Mouse (Mus musculus): ENCODE data around the gene Proz. TPM values are rescaled to one million over a fixed set of nuclear protein-coding genes. Genes with fewer than 3 reads are reported as not detected.

The Proz gene
- polyA plus RNA-seq (2015; fragmentation: Nextera tagmentation; extraction: Ambion mirVana): 5.6 and 6.8 TPM in 2 replicates

DNA sequence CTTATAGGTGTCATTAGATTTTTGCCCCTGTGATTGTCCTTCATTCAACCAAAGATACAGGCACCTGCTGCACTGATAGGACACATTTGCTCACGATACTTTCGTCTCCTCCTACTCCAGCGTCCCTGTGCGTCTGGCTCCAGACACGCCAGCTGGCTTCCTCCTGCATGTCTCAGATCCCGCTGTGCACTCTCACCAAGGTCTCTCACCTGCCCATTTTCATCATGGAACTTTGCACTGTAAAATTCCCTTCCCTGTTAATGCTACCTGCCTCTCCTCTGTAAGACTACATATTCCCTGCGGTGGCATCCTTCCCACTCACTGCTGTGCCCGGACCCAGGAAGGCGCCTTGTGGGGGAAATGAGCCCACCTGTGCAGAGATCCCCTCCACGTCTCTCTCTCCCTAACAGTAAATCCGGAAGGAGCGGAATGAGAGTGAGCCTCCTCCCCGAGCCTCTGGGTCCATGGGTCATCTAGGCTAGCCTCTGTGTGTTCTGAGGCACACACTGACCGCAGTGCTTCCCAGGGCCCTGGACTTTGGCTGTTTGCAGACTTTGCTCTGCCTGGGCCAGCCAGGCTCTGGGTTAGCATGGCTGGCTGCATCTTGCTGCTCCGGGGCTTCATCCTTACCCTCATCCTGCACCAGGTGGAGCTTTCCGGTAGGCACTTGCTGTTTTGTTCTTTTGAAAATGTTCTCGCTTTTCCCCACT, at the start of gene Proz:
TSS of gene Proz (plus strand) at position 474 of the 710 bp plus-strand sequence.
- H3K4me2 ChIP-seq (replicated peaks): peak within 1 kb of the TSS; percentile 23; the same call in 1 of the 2 replicates
- 62% methylated on average over 17 of the region's 17 CpGs for WGBS
- no peaks in the 10 kb centered on the region for H3K9me3 ChIP-seq
- H3K27me3 ChIP-seq (replicated peaks): no peaks in the 10 kb centered on the region
- H3K36me3 ChIP-seq: no peaks in the 10 kb centered on the region
- peak within 1 kb of the TSS; percentile 69; the same call in 1 of the 2 replicates for H3K27ac ChIP-seq
- no peak within 1 kb of the TSS for H3K4me3 ChIP-seq (replicated peaks)
- H3K4me1 ChIP-seq (replicated peaks): no peaks in the 10 kb centered on the region
- no peak within 1 kb of the TSS for H3K9ac ChIP-seq
- ATAC-seq: peak; percentile 92

DNA sequence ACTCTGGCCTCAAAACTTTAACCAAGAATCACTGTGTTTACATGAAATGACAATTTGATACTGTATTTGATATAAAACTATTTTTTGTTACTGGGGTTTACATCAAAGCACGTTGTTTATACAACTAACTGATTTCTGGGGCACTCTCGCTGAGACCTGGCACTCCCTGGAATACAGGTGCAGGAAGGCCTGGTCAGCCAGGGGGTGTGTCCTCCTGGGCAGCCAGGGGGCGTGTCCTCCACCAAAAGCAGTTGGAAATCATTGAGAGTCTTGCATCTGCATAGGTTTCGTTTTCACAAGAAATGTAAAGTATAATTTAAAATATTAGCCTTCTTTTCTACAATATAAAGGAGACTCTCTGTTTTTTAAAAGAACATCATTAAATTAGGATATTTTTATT, 41.2 kb upstream of the Proz start:
- 40% methylated on average over 4 of the region's 4 CpGs for WGBS
- no peak overlapping the region for H3K9ac ChIP-seq
- no peaks in the 10 kb centered on the region for H3K9me3 ChIP-seq
- ATAC-seq: no peak
- H3K4me3 ChIP-seq (replicated peaks): no peak overlapping the region
- no peak overlapping the region for H3K4me2 ChIP-seq (replicated peaks)
- H3K4me1 ChIP-seq (replicated peaks): no peaks in the 10 kb centered on the region
- H3K36me3 ChIP-seq: no peaks in the 10 kb centered on the region
- H3K27me3 ChIP-seq (replicated peaks): no peaks in the 10 kb centered on the region
- no peak overlapping the region for H3K27ac ChIP-seq

DNA sequence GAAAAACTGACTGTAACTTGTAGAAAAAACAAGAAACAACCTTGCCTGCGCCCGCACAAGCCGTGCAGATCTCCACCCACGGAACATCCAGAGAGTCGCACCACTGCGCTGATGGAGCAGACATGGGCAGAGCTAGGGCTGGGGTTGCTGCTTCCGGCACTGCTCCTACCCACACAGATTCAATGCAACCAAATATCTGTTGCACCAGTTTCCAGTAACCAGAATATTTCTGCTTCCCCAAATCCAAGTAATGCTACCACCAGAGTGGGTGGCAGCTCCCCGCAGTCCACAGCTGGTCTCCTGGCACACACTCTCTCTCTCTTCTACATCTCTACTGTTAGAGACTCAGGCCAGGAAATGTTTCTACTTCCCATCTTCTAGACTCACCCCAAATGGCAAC, 38.9 kb upstream of the Proz start:
- 94% methylated on average over 8 of the region's 8 CpGs for WGBS
- no peaks in the 10 kb centered on the region for H3K9me3 ChIP-seq
- H3K27ac ChIP-seq: no peak overlapping the region
- H3K4me3 ChIP-seq (replicated peaks): no peak overlapping the region
- no peak overlapping the region for H3K9ac ChIP-seq
- H3K36me3 ChIP-seq: no peaks in the 10 kb centered on the region
- no peaks in the 10 kb centered on the region for H3K4me1 ChIP-seq (replicated peaks)
- no peak overlapping the region for H3K4me2 ChIP-seq (replicated peaks)
- ATAC-seq: no peak
- H3K27me3 ChIP-seq (replicated peaks): no peaks in the 10 kb centered on the region

DNA sequence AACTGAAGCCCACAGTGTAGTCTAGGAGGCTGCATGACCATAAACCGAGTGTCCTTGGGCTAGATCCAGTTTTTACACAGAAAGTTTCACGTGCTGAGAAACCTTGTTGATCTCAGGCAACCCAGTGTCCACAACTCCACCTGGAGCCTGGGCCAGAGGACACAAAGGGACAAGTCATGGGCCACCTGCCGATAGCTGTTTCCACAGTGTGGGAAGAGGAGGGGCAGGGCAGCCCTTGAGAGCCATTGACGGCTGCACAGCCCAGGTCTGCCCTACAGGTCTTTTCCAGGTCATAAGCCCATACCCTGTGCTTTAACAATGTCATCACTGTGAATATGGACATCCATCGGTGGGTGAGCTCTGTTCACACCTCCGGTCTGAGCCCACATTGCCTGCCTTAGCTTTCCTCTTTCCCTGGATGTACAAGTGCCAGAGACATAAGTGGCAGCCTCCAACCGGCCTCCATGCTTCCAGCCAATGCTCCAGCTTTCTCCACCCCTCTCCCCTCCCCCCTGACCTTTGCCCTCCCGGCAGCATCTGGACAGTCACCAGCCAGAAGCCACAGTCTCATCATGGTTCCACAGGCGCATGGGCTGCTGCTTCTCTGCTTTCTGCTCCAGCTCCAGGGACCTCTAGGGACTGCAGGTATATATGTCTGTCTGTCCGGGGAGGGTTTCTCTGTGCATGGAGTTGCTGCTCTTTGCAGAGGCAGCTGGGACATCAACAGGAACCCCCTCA, 35.1 kb upstream of the Proz start, which contains the start of gene F7:
TSS of gene F7 (plus strand) at position 548 of the 738 bp plus-strand sequence.
- Histone ChIP-seq H3K4me1 (replicated peaks) (no peaks in the 10 kb centered on the region), H3K9ac (no peak within 1 kb of the TSS), H3K27me3 (replicated peaks) (no peaks in the 10 kb centered on the region), H3K4me2 (replicated peaks) (no peak within 1 kb of the TSS), H3K9me3 (no peaks in the 10 kb centered on the region), H3K27ac (no peak within 1 kb of the TSS), H3K4me3 (replicated peaks) (no peak within 1 kb of the TSS), H3K36me3 (no peaks in the 10 kb centered on the region)
- no peak for ATAC-seq
- WGBS: 62% methylated on average over 10 of the region's 10 CpGs

DNA sequence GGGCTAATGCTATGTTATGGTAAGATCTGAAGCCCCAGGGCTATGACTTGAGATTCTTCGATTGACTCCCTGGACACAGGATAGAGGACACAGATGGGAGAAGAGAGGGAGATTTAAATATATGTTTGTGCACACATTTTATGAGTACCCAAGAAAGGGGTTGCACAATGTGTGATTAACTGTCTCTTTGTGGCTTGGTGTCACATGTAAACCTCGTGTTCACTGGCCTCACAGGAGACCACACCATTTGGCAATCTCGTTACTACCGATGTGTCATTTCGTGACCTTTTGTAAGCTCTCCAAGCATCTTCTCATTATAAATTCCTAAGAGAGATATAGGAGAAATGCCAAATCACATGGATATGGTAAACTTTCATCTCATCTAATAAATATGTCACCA, 33.1 kb upstream of the Proz start:
- no peak overlapping the region for H3K4me2 ChIP-seq (replicated peaks)
- 78% methylated on average over 5 of the region's 5 CpGs for WGBS
- no peaks in the 10 kb centered on the region for H3K4me1 ChIP-seq (replicated peaks)

DNA sequence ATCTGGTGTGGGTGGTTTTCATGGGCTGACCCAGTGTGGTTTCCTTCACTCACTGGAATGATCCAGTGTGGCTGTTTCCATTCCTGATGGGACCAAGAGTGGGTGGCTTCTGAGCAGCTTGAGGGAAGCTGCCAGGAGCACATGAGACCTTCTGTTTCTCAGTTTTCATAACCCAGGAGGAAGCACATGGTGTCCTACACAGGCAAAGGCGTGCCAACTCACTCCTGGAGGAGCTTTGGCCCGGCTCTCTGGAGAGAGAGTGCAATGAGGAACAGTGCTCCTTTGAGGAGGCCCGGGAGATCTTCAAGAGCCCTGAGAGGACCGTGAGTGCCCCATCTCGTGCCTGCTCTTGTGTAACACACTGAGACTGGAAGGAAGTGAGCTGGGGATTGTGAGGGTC, 32.2 kb upstream of the Proz start:
- Histone ChIP-seq H3K36me3 (no peaks in the 10 kb centered on the region), H3K27ac (no peak overlapping the region), H3K4me3 (replicated peaks) (no peak overlapping the region), H3K9me3 (no peaks in the 10 kb centered on the region), H3K27me3 (replicated peaks) (no peaks in the 10 kb centered on the region), H3K9ac (no peak overlapping the region), H3K4me1 (replicated peaks) (no peaks in the 10 kb centered on the region), H3K4me2 (replicated peaks) (no peak overlapping the region)
- no peak for ATAC-seq
- WGBS: 77% methylated on average over 5 of the region's 5 CpGs

More for the DNA sequence above, 33.1 kb upstream of the Proz start:
- Histone ChIP-seq H3K9ac (no peak overlapping the region), H3K36me3 (no peaks in the 10 kb centered on the region), H3K27ac (no peak overlapping the region), H3K4me3 (replicated peaks) (no peak overlapping the region), H3K27me3 (replicated peaks) (no peaks in the 10 kb centered on the region), H3K9me3 (no peaks in the 10 kb centered on the region)
- no peak for ATAC-seq

DNA sequence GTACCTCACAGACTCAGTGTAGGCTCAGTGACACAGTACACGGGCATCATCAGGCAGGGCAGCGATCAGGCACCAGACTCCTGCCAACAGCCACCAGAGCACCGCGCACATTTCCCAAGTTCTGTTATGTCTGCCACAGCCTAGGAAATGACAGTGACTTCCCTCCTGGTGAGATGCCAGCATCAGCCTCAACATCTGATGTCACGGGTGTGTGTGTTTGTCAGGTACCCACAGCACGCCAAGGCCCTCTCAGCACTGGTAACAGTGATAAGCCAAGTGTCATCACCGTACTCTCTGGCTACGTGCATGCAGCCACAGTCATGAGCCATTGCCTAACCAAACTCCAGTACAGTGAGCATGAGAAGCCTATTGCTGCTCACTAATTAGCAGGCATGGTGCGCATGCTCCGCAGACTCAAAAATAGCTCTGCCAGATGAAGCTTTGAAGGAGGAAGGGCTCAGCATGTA, 24.3 kb upstream of the Proz start:
- no peaks in the 10 kb centered on the region for H3K36me3 ChIP-seq
- 0 out of 2 replicates have a peak, but pooled peaks cover 3% of the 10 kb centered on the region for H3K4me1 ChIP-seq (replicated peaks)
- no peak for ATAC-seq
- no peaks in the 10 kb centered on the region for H3K27me3 ChIP-seq (replicated peaks)
- 94% methylated on average over 10 of the region's 10 CpGs for WGBS
- no peak overlapping the region for H3K4me3 ChIP-seq (replicated peaks)
- H3K9ac ChIP-seq: no peak overlapping the region
- H3K27ac ChIP-seq: no peak overlapping the region
- H3K9me3 ChIP-seq: no peaks in the 10 kb centered on the region
- H3K4me2 ChIP-seq (replicated peaks): no peak overlapping the region

DNA sequence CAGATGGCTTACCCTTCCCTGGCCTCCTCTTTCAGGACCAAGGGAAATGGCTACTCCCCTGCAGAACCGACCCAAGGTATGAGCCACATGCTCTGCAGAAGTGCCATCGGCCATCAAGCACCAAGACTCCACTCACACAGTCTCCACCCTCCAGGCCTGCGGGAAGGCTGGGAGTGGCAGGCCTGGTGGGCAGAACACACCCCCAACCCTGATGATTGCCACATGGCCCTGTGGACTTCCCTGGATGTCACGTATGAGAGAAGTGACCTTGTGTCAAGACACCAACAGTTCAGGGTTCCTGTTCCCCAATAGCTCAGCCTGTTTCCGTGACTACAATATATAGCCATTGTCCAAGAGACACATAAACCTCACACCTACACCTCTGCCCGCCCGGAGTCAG, 23.7 kb upstream of the Proz start, which contains the start of gene F10:
TSS of gene F10 (plus strand) at position 294 of the 400 bp plus-strand sequence.
- Histone ChIP-seq H3K4me2 (replicated peaks) (no peak within 1 kb of the TSS), H3K9me3 (no peaks in the 10 kb centered on the region), H3K27ac (no peak within 1 kb of the TSS), H3K27me3 (replicated peaks) (no peaks in the 10 kb centered on the region), H3K36me3 (no peaks in the 10 kb centered on the region), H3K9ac (no peak within 1 kb of the TSS), H3K4me1 (replicated peaks) (0 out of 2 replicates have a peak, but pooled peaks cover 3% of the 10 kb centered on the region), H3K4me3 (replicated peaks) (no peak within 1 kb of the TSS)
- WGBS: 61% methylated on average over 7 of the region's 7 CpGs
- peak; percentile 55 for ATAC-seq

DNA sequence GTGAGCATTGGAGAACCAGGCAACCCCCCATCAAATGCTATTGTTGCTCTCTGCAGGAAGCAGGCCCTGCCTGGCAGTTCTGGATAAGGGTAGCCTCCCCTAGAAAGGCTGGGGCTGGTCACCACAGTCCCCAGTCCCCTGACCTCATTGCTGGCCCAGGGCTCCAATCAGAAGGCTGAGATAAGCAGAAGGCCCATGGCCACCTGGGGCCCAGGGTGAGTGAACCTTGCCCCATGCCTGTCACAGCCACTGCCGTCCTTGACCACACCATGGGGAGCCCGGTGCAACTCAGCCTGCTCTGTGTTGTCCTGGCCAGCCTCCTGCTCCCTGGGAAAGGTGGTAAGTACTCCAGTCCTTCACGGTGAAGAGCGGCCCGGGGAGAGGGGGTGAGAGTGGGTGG, 23.1 kb upstream of the Proz start:
- ATAC-seq: peak; percentile 80
- Histone ChIP-seq H3K27me3 (replicated peaks) (no peaks in the 10 kb centered on the region), H3K4me3 (replicated peaks) (no peak overlapping the region), H3K4me2 (replicated peaks) (no peak overlapping the region), H3K9me3 (no peaks in the 10 kb centered on the region), H3K36me3 (no peaks in the 10 kb centered on the region), H3K4me1 (replicated peaks) (0 out of 2 replicates have a peak, but pooled peaks cover 3% of the 10 kb centered on the region), H3K27ac (no peak overlapping the region), H3K9ac (no peak overlapping the region)
- 25% methylated on average over 5 of the region's 5 CpGs for WGBS

DNA sequence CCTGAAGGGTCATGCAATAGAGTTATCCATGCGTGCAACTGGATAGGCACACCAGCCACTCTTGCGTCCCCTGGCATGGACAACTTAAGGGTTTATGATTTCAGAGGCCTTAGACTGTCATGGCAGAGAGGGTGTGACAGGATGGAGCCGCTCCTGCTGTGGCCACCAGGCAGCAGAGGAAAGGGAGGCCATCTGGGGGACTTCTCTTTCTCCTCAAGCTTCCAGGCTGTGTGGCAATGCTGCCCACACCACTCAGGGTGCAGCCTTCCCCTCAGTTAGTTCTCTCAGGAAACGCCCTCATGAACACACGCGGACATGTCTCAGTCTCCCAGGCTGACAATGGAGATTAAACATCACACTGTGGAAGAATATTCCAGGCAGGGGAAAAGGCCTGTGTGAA, 21.7 kb upstream of the Proz start:
- WGBS: 83% methylated on average over 6 of the region's 6 CpGs
- H3K27ac ChIP-seq: no peak overlapping the region
- 0 out of 2 replicates have a peak, but pooled peaks cover 3% of the 10 kb centered on the region for H3K4me1 ChIP-seq (replicated peaks)
- H3K9ac ChIP-seq: no peak overlapping the region
- H3K36me3 ChIP-seq: no peaks in the 10 kb centered on the region
- H3K4me3 ChIP-seq (replicated peaks): no peak overlapping the region
- H3K4me2 ChIP-seq (replicated peaks): no peak overlapping the region
- H3K27me3 ChIP-seq (replicated peaks): no peaks in the 10 kb centered on the region
- no peaks in the 10 kb centered on the region for H3K9me3 ChIP-seq
- no peak for ATAC-seq

DNA sequence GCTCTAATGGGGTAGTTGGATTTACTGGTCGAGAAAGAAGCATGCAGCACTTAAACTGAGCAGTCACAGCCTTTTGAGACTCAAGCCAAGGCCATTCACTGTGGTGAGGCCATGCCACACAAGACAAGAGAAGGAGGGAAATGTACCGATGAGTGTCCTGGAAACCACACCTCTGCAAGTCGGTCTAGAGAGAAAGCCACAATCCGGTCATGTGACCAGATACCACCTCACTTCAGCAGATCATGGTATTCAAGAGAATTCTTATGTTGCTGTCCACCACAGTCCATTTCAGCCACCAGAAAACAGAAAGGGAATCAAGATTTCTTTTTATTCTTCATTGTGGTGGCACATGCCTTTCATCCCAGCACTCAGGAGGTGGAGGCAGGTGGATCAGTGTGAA, 19.3 kb upstream of the Proz start:
- H3K27me3 ChIP-seq (replicated peaks): no peaks in the 10 kb centered on the region
- no peaks in the 10 kb centered on the region for H3K36me3 ChIP-seq
- no peaks in the 10 kb centered on the region for H3K9me3 ChIP-seq
- no peak overlapping the region for H3K27ac ChIP-seq
- 0 out of 2 replicates have a peak, but pooled peaks cover 3% of the 10 kb centered on the region for H3K4me1 ChIP-seq (replicated peaks)
- 81% methylated on average over 4 of the region's 4 CpGs for WGBS
- H3K4me3 ChIP-seq (replicated peaks): no peak overlapping the region
- H3K4me2 ChIP-seq (replicated peaks): no peak overlapping the region
- ATAC-seq: no peak
- H3K9ac ChIP-seq: no peak overlapping the region

DNA sequence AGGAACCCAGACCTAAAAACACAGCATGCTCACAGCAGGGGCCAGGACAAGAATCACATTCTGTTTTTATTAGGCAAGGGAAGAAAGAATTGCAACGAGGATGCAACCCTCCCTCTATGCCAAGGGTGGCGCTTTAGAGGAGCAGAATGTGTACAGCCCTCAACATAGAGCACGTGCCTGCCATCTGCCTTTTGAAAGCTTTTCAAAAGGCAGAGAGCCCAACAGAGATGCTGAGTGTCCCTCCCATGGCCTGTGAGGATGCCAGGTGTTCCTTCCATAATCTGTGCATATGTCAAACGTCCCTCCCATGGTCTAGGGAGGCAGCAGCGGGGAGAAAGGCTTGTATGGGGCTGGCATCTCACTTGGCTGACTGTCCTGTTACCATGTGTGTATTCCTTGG, 13.1 kb upstream of the Proz start:
- no peaks in the 10 kb centered on the region for H3K36me3 ChIP-seq
- no peak overlapping the region for H3K4me2 ChIP-seq (replicated peaks)
- no peaks in the 10 kb centered on the region for H3K4me1 ChIP-seq (replicated peaks)
- no peak for ATAC-seq
- no peak overlapping the region for H3K4me3 ChIP-seq (replicated peaks)
- WGBS: 56% methylated on average over 5 of the region's 5 CpGs
- H3K9me3 ChIP-seq: no peaks in the 10 kb centered on the region
- H3K9ac ChIP-seq: no peak overlapping the region
- no peak overlapping the region for H3K27ac ChIP-seq
- no peaks in the 10 kb centered on the region for H3K27me3 ChIP-seq (replicated peaks)
